Mouse (Mus musculus) lung, adult 2 months (tissue): ENCODE measurements at regions not wholly inside any gene's neighbourhood (a gene's known extent, or its start where the extent isn't known, plus 50 kb on each side); places are given as distances from the start of the nearest gene placed in this dataset.

Experiments
- CTCF ChIP-seq: fragments of 200-500 bp; IDR thresholded peaks from 2 replicates; pipeline ENCODE4 v1.5.1; 2011; ENCODE audit warnings: mild to moderate bottlenecking, low read length, control low read depth; ENCODE audit not compliant: insufficient read depth
- POLR2A ChIP-seq: fragments of 200-500 bp; IDR thresholded peaks from 2 replicates; pipeline ENCODE4 v1.6.1; 2011; ENCODE audit warnings: low read depth, mild to moderate bottlenecking, control low read depth, low read length, borderline replicate concordance; ENCODE audit errors: extremely low read depth

DNA sequence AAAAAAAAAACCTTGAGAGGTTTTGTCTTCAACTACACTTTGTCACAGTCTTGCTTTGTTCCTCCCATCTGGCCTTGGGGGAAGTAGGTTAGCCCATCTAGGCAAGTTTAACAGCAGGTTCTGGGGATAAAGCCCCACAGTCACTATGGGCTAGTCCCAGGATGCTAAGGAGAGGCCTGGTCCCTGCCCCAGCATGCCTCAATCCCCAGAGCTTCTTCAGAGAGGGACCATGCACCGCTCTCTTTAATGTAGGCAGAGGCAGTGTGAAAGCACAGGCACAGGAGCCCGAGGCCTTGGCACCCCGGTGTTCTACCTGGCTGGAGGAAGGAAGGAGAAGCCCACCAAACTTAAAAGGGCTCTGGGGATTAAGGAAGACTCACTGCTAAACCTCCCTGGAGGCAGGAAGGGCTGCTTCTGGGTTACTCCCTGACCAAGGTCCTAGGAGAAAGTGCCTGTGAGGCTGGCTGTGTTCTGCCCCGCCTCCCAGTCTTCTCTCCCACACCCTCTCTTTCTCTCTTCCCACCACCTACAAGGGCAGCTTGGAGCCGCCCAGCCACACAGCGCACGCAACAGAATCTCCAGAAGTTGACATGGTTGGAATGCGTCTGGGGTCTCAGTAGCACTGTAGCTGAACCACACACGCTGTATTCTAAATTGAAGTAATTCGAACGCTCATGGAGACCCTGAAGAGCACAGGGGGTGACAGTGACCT, 633.5 kb downstream of the Zfp706 start:
- TF ChIP-seq CTCF (no peak), POLR2A (peak; percentile 55; the same call in 1 of the 2 replicates)
